Mouse (Mus musculus): Measurements from ENCODE around the gene Glyat. TPM values are rescaled to one million over a fixed set of nuclear protein-coding genes. Genes with fewer than 3 reads are reported as not detected.
"Not testable (repeated sequence)": the region's sequence is repeated elsewhere in the genome, so short reads cannot be mapped to it uniquely, and the experiment has no call there.

Glyat gene
- total RNA-seq (2021) = not detected
- long read RNA-seq, experiment 1 = 0 reads
- long read RNA-seq, experiment 2 = 0 reads

GRCm38 (mm10) chr19:12633176-12633575, at the start of gene Glyat:
Gene Glyat (plus strand): TSS chr19:12633308.
- DNase-seq = no peak

- no peak for DNase-seq
Observed at GRCm38 (mm10) chr19:12585310-12585709, 47.8 kb upstream of the Glyat start.

- peak; percentile 40 for DNase-seq
Observed at GRCm38 (mm10) chr19:12591908-12592307, 41.2 kb upstream of the Glyat start.

GRCm38 (mm10) chr19:12595135-12595529, 38.0 kb upstream of the Glyat start:
- no peak for DNase-seq

- peak; percentile 25 for DNase-seq
Observed at GRCm38 (mm10) chr19:12595530-12596289, 37.4 kb upstream of the Glyat start.

GRCm38 (mm10) chr19:12596290-12597072, 36.6 kb upstream of the Glyat start:
- DNase-seq = no peak

- no peak for DNase-seq
Observed at GRCm38 (mm10) chr19:12597073-12597405, 36.1 kb upstream of the Glyat start.

- no peak for DNase-seq
Observed at GRCm38 (mm10) chr19:12598674-12599073, 34.4 kb upstream of the Glyat start.

GRCm38 (mm10) chr19:12599674-12600073, 33.4 kb upstream of the Glyat start, which contains the start of gene Gm4952:
Gene Gm4952 (plus strand): TSS chr19:12599974.
- DNase-seq = no peak

- DNase-seq = no peak
Observed at GRCm38 (mm10) chr19:12600684-12601480, 32.2 kb upstream of the Glyat start.

- DNase-seq = no peak
Observed at GRCm38 (mm10) chr19:12608336-12608735, 24.8 kb upstream of the Glyat start.

GRCm38 (mm10) chr19:12613646-12614045, 19.5 kb upstream of the Glyat start:
- DNase-seq = no peak

GRCm38 (mm10) chr19:12634259-12634658, 1.2 kb downstream of the Glyat start:
- no peak for DNase-seq

- no peak for DNase-seq
Observed at GRCm38 (mm10) chr19:12634963-12635362, 1.9 kb downstream of the Glyat start.

- DNase-seq = no peak
Observed at GRCm38 (mm10) chr19:12636863-12637262, 3.8 kb downstream of the Glyat start.

- no peak for DNase-seq
Observed at GRCm38 (mm10) chr19:12638049-12638448, 4.9 kb downstream of the Glyat start.

GRCm38 (mm10) chr19:12649511-12649910, 16.4 kb downstream of the Glyat start:
- DNase-seq = no peak

GRCm38 (mm10) chr19:12666156-12666555, 33.0 kb downstream of the Glyat start:
- DNase-seq = no peak

GRCm38 (mm10) chr19:12668601-12669000, 35.5 kb downstream of the Glyat start:
- not testable (repeated sequence) for DNase-seq

GRCm38 (mm10) chr19:12670139-12670538, 37.0 kb downstream of the Glyat start, which contains the start of gene Olfr1442:
Gene Olfr1442 (plus strand): TSS chr19:12670439.
- no peak for DNase-seq

- no peak for DNase-seq
Observed at GRCm38 (mm10) chr19:12671051-12671450, 37.9 kb downstream of the Glyat start.

GRCm38 (mm10) chr19:12677812-12678211, 44.7 kb downstream of the Glyat start, which contains the start of gene Olfr1443:
Gene Olfr1443 (plus strand): TSS chr19:12678112.
- no peak for DNase-seq
